8 mouse cellular contexts compared by ENCODE assay signal in the genomic region with DNA sequence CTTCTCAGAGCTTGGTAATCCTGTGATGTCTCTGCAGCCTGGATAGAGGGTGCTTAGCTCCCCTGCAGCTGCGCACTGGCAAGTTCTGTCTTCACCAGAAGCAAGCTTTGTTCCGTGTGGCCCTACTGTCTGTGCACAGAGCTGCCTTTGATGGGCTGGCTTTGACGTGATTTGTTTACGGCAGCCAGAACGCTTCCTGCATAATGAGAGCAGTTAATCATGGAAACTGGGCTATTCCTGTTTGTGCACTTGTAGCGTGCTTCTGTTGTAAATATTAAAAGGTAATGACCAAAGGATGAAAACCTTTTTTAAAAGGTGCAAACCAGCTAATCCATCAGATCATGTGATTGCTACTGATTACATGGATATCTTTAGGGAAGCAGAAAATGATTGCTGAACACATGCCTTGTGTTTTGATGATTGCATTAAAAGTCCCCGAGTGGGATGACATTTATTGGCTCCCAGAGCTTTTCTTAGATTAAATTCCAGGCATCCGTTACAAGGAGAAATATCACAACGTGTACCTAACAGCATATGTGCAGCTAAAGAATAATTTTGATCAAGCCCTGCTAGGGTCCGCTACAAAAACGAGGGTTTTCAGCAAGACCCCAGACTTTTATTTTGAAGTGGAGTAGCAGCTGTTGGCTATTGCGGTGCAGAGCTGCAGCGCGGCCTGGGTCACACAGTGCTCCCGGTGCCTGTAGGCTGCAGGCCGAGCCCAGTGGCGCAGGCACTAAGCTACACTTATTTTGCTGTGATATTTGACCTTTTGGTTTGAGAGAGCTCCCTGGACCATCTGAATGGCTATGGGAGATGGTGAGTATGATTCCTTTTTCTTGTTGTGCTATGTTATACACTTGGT. TPM values are rescaled to one million over a fixed set of nuclear protein-coding genes. Genes with fewer than 3 reads are reported as not detected.
DNase-seq lines count a peak whose midpoint lies in the region; ATAC-seq and TF ChIP-seq lines count a peak whose summit lies in the region.

No protein-coding gene starts in this region.

- no peak for TF ChIP-seq CTCF in lung, adult 2 months (IDR thresholded peaks at IDR 0.05; ENCODE audit: insufficient read depth, low read length)

- peak overlapping the region; percentile 69 for H3K9ac ChIP-seq in neural tube, embryonic 14.5 days (replicated peaks; ENCODE audit: low read depth, low read length)

- WGBS in hindbrain, embryonic 10.5 days: 4% methylated on average over 17 of the region's 17 CpGs
- WGBS in lung, adult 2 months: 3% methylated on average over 17 of the region's 17 CpGs
- WGBS in neural tube, embryonic 14.5 days: under 1% methylated on average over 17 of the region's 17 CpGs

- peak; percentile 97 for ATAC-seq in neural tube, embryonic 14.5 days (ENCODE audit: low read depth)

- H3K4me1 ChIP-seq in hindbrain, embryonic 10.5 days (replicated peaks): peaks cover 29% of the 10 kb centered on the region
- H3K4me1 ChIP-seq in lung, adult 2 months (ENCODE audit: control insufficient read depth, insufficient read depth, low read length): peaks cover 2% of the 10 kb centered on the region
- H3K4me1 ChIP-seq in neural tube, embryonic 14.5 days (ENCODE audit: control insufficient read depth, insufficient read depth, low read length): peaks cover 19% of the 10 kb centered on the region

- H3K36me3 ChIP-seq in hindbrain, embryonic 10.5 days: no peaks in the 10 kb centered on the region
- no peaks in the 10 kb centered on the region for H3K36me3 ChIP-seq in neural tube, embryonic 14.5 days (ENCODE audit: control insufficient read depth, insufficient read depth, low read length)

- DNase-seq in MN1 (ENCODE audit: low spot score): peak; percentile 85
- peak; percentile 86 for DNase-seq in cerebellum, adult 9-11 months
- peak; percentile 67 to 70 for DNase-seq in frontal cortex, postnatal 10 days (ENCODE audit: low spot score in 2 of 2)
- DNase-seq in hindbrain, embryonic 10.5 days (ENCODE audit: low spot score): peak; percentile 69
- DNase-seq in layer of hippocampus, adult 9-10 months (ENCODE audit: low spot score): peak; percentile 86
- DNase-seq in lung, adult 2 months: peak; percentile 49
- DNase-seq in thymus, adult 18-20 months: peak; percentile 20 to 32

- no peaks in the 10 kb centered on the region for H3K27me3 ChIP-seq in hindbrain, embryonic 10.5 days (ENCODE audit: insufficient read depth, poor library complexity, severe bottlenecking)
- H3K27me3 ChIP-seq in neural tube, embryonic 14.5 days (ENCODE audit: control insufficient read depth, insufficient read depth, low read length): no peaks in the 10 kb centered on the region

- H3K9me3 ChIP-seq in hindbrain, embryonic 10.5 days: no peaks in the 10 kb centered on the region
- H3K9me3 ChIP-seq in neural tube, embryonic 14.5 days (ENCODE audit: control insufficient read depth, low read length): no peaks in the 10 kb centered on the region

- peak; percentile 80; the same call in 1 of the 2 replicates for TF ChIP-seq POLR2A in lung, adult 2 months (IDR thresholded peaks at IDR 0.05; ENCODE audit: borderline replicate concordance, extremely low read depth, low read depth, low read length)

- H3K27ac ChIP-seq in hindbrain, embryonic 10.5 days: peak overlapping the region; percentile 87
- peak overlapping the region; percentile 80 for H3K27ac ChIP-seq in neural tube, embryonic 14.5 days (ENCODE audit: low read depth, low read length)

- H3K4me3 ChIP-seq in hindbrain, embryonic 10.5 days: peak overlapping the region; percentile 50
- H3K4me3 ChIP-seq in lung, adult 2 months (replicated peaks; ENCODE audit: extremely low read depth, low read depth, low read length): peak overlapping the region; percentile 56
- H3K4me3 ChIP-seq in neural tube, embryonic 14.5 days (ENCODE audit: low read depth, low read length): peak overlapping the region; percentile 52

- H3K4me2 ChIP-seq in neural tube, embryonic 14.5 days (ENCODE audit: low read depth, low read length): peak overlapping the region; percentile 63

RNA-seq across cellular contexts. Expression of gene Clasp2, which starts 51.6 kb away (rescaled TPM):
- polyA plus RNA-seq in hindbrain, embryonic 10.5 days (2016; fragmentation: Nextera tagmentation; extraction: Ambion mirVana): 36.8 and 40.6 TPM in 2 replicates
- polyA plus RNA-seq in lung, adult 2 months (2012; rRNA removed): 10.9 and 14.8 TPM in 2 replicates
- polyA plus RNA-seq in neural tube, embryonic 14.5 days (2014; fragmentation: Nextera tagmentation; extraction: Ambion mirVana): 171 and 176 TPM in 2 replicates

Comparison
In these comparisons a context has a peak if more than half of its experiments do, and no peak if none do; other contexts are left out.
1. Peak in every context shown above with its lines: DNase-seq, ATAC-seq, H3K4me3 ChIP-seq and H3K27ac ChIP-seq.
2. DNase-seq: peak in every context shown above with its lines; median percentile 86 in cerebellum, adult 9-11 months; 86 in layer of hippocampus, adult 9-10 months; 85 in MN1; 69 in hindbrain, embryonic 10.5 days; 68 in frontal cortex, postnatal 10 days; 49 in lung, adult 2 months; 26 in thymus, adult 18-20 months.